Mouse (Mus musculus) CH12.LX (cell line): ENCODE results near the gene Oasl1. TPM values are rescaled to one million over a fixed set of nuclear protein-coding genes. Genes with fewer than 3 reads are reported as not detected.
"Not testable (repeated sequence)": the region's sequence is repeated elsewhere in the genome, so short reads cannot be mapped to it uniquely, and the experiment has no call there.

ENCODE experiments used
- DNase-seq: peaks from one replicate; pipeline ENCODE4 v3.0.0-alpha.2; 2013; ENCODE audit errors: extremely low read depth
- H3K27ac ChIP-seq: 2 replicates; pipeline ENCODE4 v1.5.1; 2012; ENCODE audit warnings: low read depth, mild to moderate bottlenecking, control low read depth, moderate library complexity; ENCODE audit not compliant: insufficient read depth
- H3K27me3 ChIP-seq: replicated peaks from 2 replicates; pipeline ENCODE3; 2012; ENCODE audit warnings: inconsistent platforms
- H3K36me3 ChIP-seq, 2 experiments: replicated peaks in 1 of 2; 2 replicates each; pipeline versions ENCODE3 to v1.6.1; 2012; ENCODE audit warnings: inconsistent platforms in 1 of 2, low read length in 1 of 2, mild to moderate bottlenecking in 1 of 2, mixed read lengths in 1 of 2, moderate library complexity in 1 of 2; ENCODE audit not compliant: control insufficient read depth in 1 of 2, insufficient read depth in 1 of 2
- H3K4me1 ChIP-seq, 2 experiments: 2 replicates each; pipeline ENCODE4 v1.6.1; 2012; ENCODE audit warnings: inconsistent platforms in 1 of 2, moderate library complexity in 1 of 2; ENCODE audit not compliant: insufficient read depth in 2 of 2, control insufficient read depth in 1 of 2
- H3K4me2 ChIP-seq: 2 replicates; pipeline ENCODE4 v1.6.1; 2012; ENCODE audit warnings: low read depth, mild to moderate bottlenecking, control low read depth; ENCODE audit not compliant: poor library complexity, insufficient read depth, severe bottlenecking
- H3K4me3 ChIP-seq, 3 experiments: fragments of 150-350 bp in 1 of 3; sonication (generic) in 1 of 3; replicated peaks in 1 of 3; 2 replicates each; pipeline versions ENCODE3 to v1.5.1; 2011 to 2012; ENCODE audit warnings: low read depth in 2 of 3, low read length in 2 of 3, mild to moderate bottlenecking in 2 of 3, moderate library complexity in 2 of 3, control low read depth in 1 of 3, improper control_type of control experiment in 1 of 3, inconsistent platforms in 1 of 3, mixed read lengths in 1 of 3; ENCODE audit not compliant: poor library complexity in 1 of 3
- H3K79me2 ChIP-seq: replicated peaks from 2 replicates; pipeline ENCODE4 v1.6.1; 2012; ENCODE audit warnings: mild to moderate bottlenecking, moderate library complexity; ENCODE audit not compliant: control insufficient read depth, poor library complexity, insufficient read depth, severe bottlenecking; ENCODE audit errors: extremely low read depth
- H3K9ac ChIP-seq: 2 replicates; pipeline ENCODE4 v1.6.1; 2012; ENCODE audit warnings: low read depth, mild to moderate bottlenecking, control low read depth, moderate library complexity; ENCODE audit not compliant: insufficient read depth
- H3K9me3 ChIP-seq: replicated peaks from 2 replicates; pipeline ENCODE3; 2012; ENCODE audit warnings: low read length, inconsistent platforms, mixed read lengths
- E2F4 ChIP-seq: IDR thresholded peaks from 2 replicates; pipeline ENCODE4 v1.6.1; 2011; ENCODE audit warnings: low read depth, low read length, improper control_type of control experiment; ENCODE audit not compliant: insufficient replicate concordance
- ELF1 ChIP-seq: IDR thresholded peaks from 2 replicates; pipeline ENCODE4 v1.6.1; 2014; ENCODE audit warnings: low read depth, mild to moderate bottlenecking, inconsistent platforms, low read length, improper control_type of control experiment
- EP300 ChIP-seq: IDR thresholded peaks from 2 replicates; pipeline ENCODE4 v1.6.1; 2011; ENCODE audit warnings: low read length, improper control_type of control experiment
- GABPA ChIP-seq: IDR thresholded peaks from 2 replicates; pipeline ENCODE4 v1.6.1; 2012; ENCODE audit warnings: low read depth, low read length, improper control_type of control experiment, inconsistent platforms; ENCODE audit not compliant: insufficient replicate concordance
- HCFC1 ChIP-seq: IDR thresholded peaks from 2 replicates; pipeline ENCODE4 v1.6.1; 2012; ENCODE audit warnings: low read depth, mild to moderate bottlenecking, inconsistent platforms, low read length, improper control_type of control experiment
- IRF4 ChIP-seq: IDR thresholded peaks from 2 replicates; pipeline ENCODE4 v1.6.1; 2014; ENCODE audit warnings: low read depth, mild to moderate bottlenecking, inconsistent platforms, low read length, improper control_type of control experiment
- JUND ChIP-seq: conservative IDR thresholded peaks from 2 replicates; pipeline ENCODE4 v1.6.1; 2011; ENCODE audit warnings: low read depth, low read length, improper control_type of control experiment
- MAFK ChIP-seq: IDR thresholded peaks from 2 replicates; pipeline ENCODE4 v1.6.1; 2011; ENCODE audit warnings: low read length, improper control_type of control experiment; ENCODE audit not compliant: insufficient replicate concordance
- MAX ChIP-seq: IDR thresholded peaks from 2 replicates; pipeline ENCODE4 v1.6.1; 2011; ENCODE audit warnings: low read length, improper control_type of control experiment
- MAZ ChIP-seq: IDR thresholded peaks from 2 replicates; pipeline ENCODE4 v1.6.1; 2012; ENCODE audit warnings: low read depth, mild to moderate bottlenecking, inconsistent platforms, low read length, improper control_type of control experiment, moderate library complexity
- MEF2A ChIP-seq: IDR thresholded peaks from 2 replicates; pipeline ENCODE4 v1.6.1; 2014; ENCODE audit warnings: low read depth, mild to moderate bottlenecking, inconsistent platforms, low read length, improper control_type of control experiment, borderline replicate concordance
- MXI1 ChIP-seq: IDR thresholded peaks from 2 replicates; pipeline ENCODE4 v1.6.1; 2011; ENCODE audit warnings: mild to moderate bottlenecking, low read depth, low read length, improper control_type of control experiment
- NRF1 ChIP-seq: IDR thresholded peaks from 2 replicates; pipeline ENCODE4 v1.6.1; 2014; ENCODE audit warnings: low read depth, mild to moderate bottlenecking, inconsistent platforms, low read length, improper control_type of control experiment, moderate library complexity
- PAX5 ChIP-seq: IDR thresholded peaks from 2 replicates; pipeline ENCODE4 v1.6.1; 2012; ENCODE audit warnings: low read length, inconsistent platforms, mixed read lengths
- POLR2A ChIP-seq: IDR thresholded peaks from 2 replicates; pipeline ENCODE4 v1.6.1; 2011; ENCODE audit warnings: low read depth, mild to moderate bottlenecking, improper control_type of control experiment, low read length
- SMC3 ChIP-seq: IDR thresholded peaks from 2 replicates; pipeline ENCODE4 v1.6.1; 2011; ENCODE audit warnings: low read depth, low read length, improper control_type of control experiment
- TCF12 ChIP-seq: IDR thresholded peaks from 2 replicates; pipeline ENCODE4 v1.6.1; 2014; ENCODE audit warnings: low read depth, mild to moderate bottlenecking, inconsistent platforms, low read length, improper control_type of control experiment
- UBTF ChIP-seq: IDR thresholded peaks from 2 replicates; pipeline ENCODE4 v1.6.1; 2012; ENCODE audit warnings: low read depth, mild to moderate bottlenecking, inconsistent platforms, low read length, improper control_type of control experiment, moderate library complexity
- USF1 ChIP-seq: IDR thresholded peaks from 2 replicates; pipeline ENCODE4 v1.6.1; 2014; ENCODE audit warnings: low read depth, mild to moderate bottlenecking, inconsistent platforms, low read length, improper control_type of control experiment
- ZKSCAN1 ChIP-seq: IDR thresholded peaks from 2 replicates; pipeline ENCODE4 v1.6.1; 2012; ENCODE audit warnings: low read depth, inconsistent platforms, low read length, improper control_type of control experiment, borderline replicate concordance
- dilution Hi-C: fragments of 300-500 bp; cut with MboI; formaldehyde crosslinking; loops from 2 replicates; pipeline ENCODE4 v1.14.3; 2020; ENCODE audit warnings: low sequenced_read_pairs; ENCODE audit not compliant: extremely low pct_unique_long_range_greater_than_20kb, extremely low pct_ligation_motif_present
- in situ Hi-C: fragments of 300-500 bp; cut with MboI; formaldehyde crosslinking; loops from 3 replicates; pipeline ENCODE4 v1.14.3; 2019; ENCODE audit warnings: low sequenced_read_pairs, low pct_ligation_motif_present, low pct_unique_long_range_greater_than_20kb, mixed read lengths
- polyA plus RNA-seq: library from polyadenylated mRNA; unstranded; fragments of >175 nt; gene quantifications from 2 replicates; pipeline ENCODE4 v1.2.1, GENCODE M21; 2012; ENCODE audit warnings: low read depth; ENCODE audit not compliant: insufficient read length
- total RNA-seq, 2 experiments: library from RNA; depleted of rRNA; stranded (reverse); fragments of 300-350 nt in 1 of 2; fragments of >200 nt in 1 of 2; gene quantifications; 2 replicates each; pipeline ENCODE4 v1.2.3; 2012 to 2014

Gene Oasl1
- total and polyA plus RNA-seq, 3 experiments: 0.37 TPM; not detected in 2

DNA sequence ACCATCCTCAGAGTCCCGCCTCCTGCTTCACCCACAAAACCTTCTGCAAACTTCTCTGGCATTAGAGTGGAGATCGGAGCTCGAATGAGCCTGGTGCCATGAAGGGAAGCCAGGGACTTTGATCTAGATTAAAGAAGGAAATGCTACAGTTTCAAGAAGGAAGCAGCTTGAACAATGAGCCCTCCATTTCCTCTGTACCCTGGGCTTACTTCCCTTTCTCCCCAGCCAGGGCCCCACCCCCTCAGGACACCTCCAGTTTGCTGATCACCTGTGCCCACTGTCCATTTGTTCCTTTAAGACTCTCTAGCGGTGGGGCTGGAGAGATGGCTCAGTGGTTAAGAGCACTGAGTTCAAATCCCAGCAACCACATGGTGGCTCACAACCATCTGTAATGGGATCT, 6.3 kb upstream of the Oasl1 start:
- Histone ChIP-seq H3K27ac (no peak overlapping the region), H3K4me1 (peaks cover 7 to 20% of the 10 kb centered on the region in 2 experiments), H3K9me3 (no peaks in the 10 kb centered on the region), H3K36me3 (no peaks in the 10 kb centered on the region), H3K27me3 (no peaks in the 10 kb centered on the region), H3K4me2 (no peak overlapping the region), H3K79me2 (no peaks in the 10 kb centered on the region), H3K9ac (no peak overlapping the region), H3K4me3 (no peak overlapping the region)
- in situ Hi-C loops (loop anchor here (25.0 kb wide), 1 partner anchor 204 kb away; the partner anchor contains the start of gene Tchp), dilution Hi-C loops (no loop called here)
- no peak for DNase-seq
- no peak for TF ChIP-seq MAX
- no peak for TF ChIP-seq MAFK
- no peak for TF ChIP-seq UBTF
- TF ChIP-seq MAZ: no peak
- TF ChIP-seq HCFC1: no peak
- TF ChIP-seq POLR2A: no peak
- no peak for TF ChIP-seq GABPA
- no peak for TF ChIP-seq IRF4
- TF ChIP-seq NRF1: no peak
- TF ChIP-seq USF1: no peak
- TF ChIP-seq MEF2A: no peak
- no peak for TF ChIP-seq TCF12
- TF ChIP-seq MXI1: no peak
- TF ChIP-seq JUND: no peak
- no peak for TF ChIP-seq SMC3
- no peak for TF ChIP-seq PAX5
- TF ChIP-seq EP300: no peak
- TF ChIP-seq ZKSCAN1: no peak
- TF ChIP-seq E2F4: no peak
- no peak for TF ChIP-seq ELF1

DNA sequence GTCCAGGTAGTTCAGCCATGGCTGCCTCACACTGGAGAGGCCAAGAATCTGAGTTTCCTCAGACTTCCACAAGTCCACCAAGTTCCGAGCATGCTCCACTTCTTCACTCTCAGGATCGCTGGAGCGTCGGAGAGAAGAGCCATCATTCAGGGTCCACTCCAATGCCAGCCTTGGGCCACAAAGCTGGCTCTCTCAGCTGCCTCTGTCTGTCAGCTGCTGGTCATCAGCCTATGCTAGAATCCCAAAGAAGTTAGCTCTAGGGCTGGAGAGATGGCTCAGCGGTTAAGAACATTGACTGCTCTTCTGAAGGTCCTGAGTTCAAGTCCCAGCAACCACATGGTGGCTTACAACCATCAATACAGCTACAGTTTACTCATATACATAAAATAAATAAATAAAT, 5.7 kb upstream of the Oasl1 start:
- H3K9ac ChIP-seq, dilution Hi-C loops, H3K4me3 ChIP-seq, H3K27me3 ChIP-seq, H3K9me3 ChIP-seq, H3K27ac ChIP-seq, H3K79me2 ChIP-seq, H3K4me2 ChIP-seq, DNase-seq, H3K36me3 ChIP-seq: not testable (repeated sequence)
- in situ Hi-C loops: loop anchor here (25.0 kb wide), 1 partner anchor 205 kb away; the partner anchor contains the start of gene Tchp
- H3K4me1 ChIP-seq: peaks cover 11 to 26% of the 10 kb centered on the region in 2 experiments
